Mouse (Mus musculus) embryonic facial prominence, embryonic 11.5 days (tissue): ENCODE measurements around the gene Ppp2r2c. TPM values are rescaled to one million over a fixed set of nuclear protein-coding genes. Genes with fewer than 3 reads are reported as not detected.

Experiments
- ATAC-seq: fragments of 200-750 bp; cut with Nextera tagmentation; replicated peaks from 2 replicates; pipeline ENCODE4 v1.8.0; 2017; ENCODE audit warnings: low read depth; ENCODE audit not compliant: insufficient number of reproducible peaks, low FRiP score, low TSS enrichment
- DNase-seq: peaks from one replicate; pipeline ENCODE4 v3.0.0-alpha.2; 2015; ENCODE audit warnings: low spot score
- H3K27ac ChIP-seq: fragments of 300-500 bp; sonication (generic); replicated peaks from 2 replicates; pipeline ENCODE4 v1.5.1; 2014; ENCODE audit warnings: mild to moderate bottlenecking, low read depth, low read length, control low read depth
- H3K27me3 ChIP-seq: fragments of 300-500 bp; sonication (generic); 2 replicates; pipeline ENCODE4 v1.6.1; 2014; ENCODE audit warnings: mild to moderate bottlenecking, low read length, moderate library complexity, mixed read lengths; ENCODE audit not compliant: control insufficient read depth, insufficient read depth
- H3K36me3 ChIP-seq: fragments of 300-500 bp; sonication (generic); replicated peaks from 2 replicates; pipeline ENCODE4 v1.6.1; 2014; ENCODE audit warnings: low read depth, mild to moderate bottlenecking, low read length, moderate library complexity, mixed read lengths; ENCODE audit not compliant: control insufficient read depth, insufficient read depth
- H3K4me1 ChIP-seq: fragments of 300-500 bp; sonication (generic); 2 replicates; pipeline ENCODE4 v1.6.1; 2014; ENCODE audit warnings: low read length, mixed read lengths; ENCODE audit not compliant: control insufficient read depth, insufficient read depth
- H3K4me2 ChIP-seq: fragments of 300-500 bp; sonication (generic); 2 replicates; pipeline ENCODE4 v1.6.1; 2014; ENCODE audit warnings: low read depth, mild to moderate bottlenecking, control low read depth, low read length, moderate library complexity
- H3K4me3 ChIP-seq: fragments of 300-500 bp; sonication (generic); 2 replicates; pipeline ENCODE4 v1.5.1; 2014; ENCODE audit warnings: low read depth, low read length, control low read depth
- H3K9ac ChIP-seq: fragments of 300-500 bp; sonication (generic); replicated peaks from 2 replicates; pipeline ENCODE4 v1.6.1; 2014; ENCODE audit warnings: mild to moderate bottlenecking, control low read depth, low read length
- H3K9me3 ChIP-seq: fragments of 300-500 bp; sonication (generic); replicated peaks from 2 replicates; pipeline ENCODE4 v1.6.1; 2016; ENCODE audit warnings: mild to moderate bottlenecking, low read length, inconsistent platforms, mixed read lengths; ENCODE audit not compliant: control insufficient read depth
- WGBS: fragments of 180-500 bp; shearing (Covaris S2); extraction: QIAGEN DNeasy Blood & Tissue Kit; methylation state at CpG from one replicate; pipeline ENCODE4 v1.1.7; 2014; 5-methylcytosine and 5-hydroxymethylcytosine counted together
- polyA plus RNA-seq: library from polyadenylated mRNA; unstranded; fragments of >200 nt; fragmentation: Nextera tagmentation; extraction: Ambion mirVana; gene quantifications from 2 replicates; pipeline ENCODE4 v1.2.1, GENCODE M21; 2014

Ppp2r2c gene
- polyA plus RNA-seq, 1 experiment from 2014 or later, result 1.2 TPM

GRCm38 (mm10) chr5:36911759-36912352 is 43.5 kb downstream of the Ppp2r2c start:
- ATAC-seq, result no peak
- 80% methylated on average over 11 of the region's 11 CpGs for WGBS
- no peaks in the 10 kb centered on the region for H3K4me1 ChIP-seq
- H3K27me3 ChIP-seq, result no peaks in the 10 kb centered on the region
- H3K4me2 ChIP-seq, result no peak overlapping the region
- no peak overlapping the region for H3K4me3 ChIP-seq
- no peak overlapping the region for H3K27ac ChIP-seq
- no peaks in the 10 kb centered on the region; the same call in 1 of the 2 replicates for H3K9me3 ChIP-seq
- no peak overlapping the region for H3K9ac ChIP-seq
- H3K36me3 ChIP-seq, result no peaks in the 10 kb centered on the region
- no peak for DNase-seq

DNA sequence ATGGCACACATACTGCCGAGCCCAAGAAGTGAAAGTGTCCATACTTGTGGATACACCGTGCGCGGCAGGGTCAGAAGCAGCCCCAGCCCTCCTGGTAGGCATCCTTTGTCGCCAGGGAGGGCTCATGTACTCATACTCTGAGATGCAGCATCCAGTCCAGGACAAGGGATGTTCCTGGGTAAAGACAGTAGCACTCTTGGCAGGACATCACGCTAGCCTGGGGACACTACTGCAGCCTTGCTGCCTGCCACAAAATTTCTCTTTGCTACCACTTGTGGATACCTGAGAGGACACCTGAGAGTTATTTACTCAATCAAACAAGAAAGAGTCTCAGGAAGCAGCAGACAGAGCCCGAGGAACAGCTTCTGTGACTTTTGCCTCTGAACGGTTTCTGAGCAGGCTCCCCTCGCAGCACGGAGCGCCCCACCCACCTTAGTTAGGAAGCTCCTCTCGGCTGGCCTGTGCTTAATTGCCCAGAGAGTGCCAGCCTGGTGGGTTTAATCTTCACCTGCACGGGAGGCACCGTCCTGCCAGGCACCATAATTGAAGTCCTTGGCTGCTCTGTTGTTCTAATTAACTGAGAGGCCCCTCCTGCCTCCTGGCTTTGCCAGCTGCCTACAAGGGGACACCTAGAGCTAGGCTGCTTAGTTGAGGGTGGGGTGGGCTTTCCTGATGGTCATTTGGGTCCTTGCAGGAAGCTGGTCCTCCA is 44.4 kb downstream of the Ppp2r2c start:
- Histone ChIP-seq H3K9me3 (no peaks in the 10 kb centered on the region; the same call in 1 of the 2 replicates), H3K36me3 (no peaks in the 10 kb centered on the region), H3K4me1 (no peaks in the 10 kb centered on the region), H3K4me3 (no peak overlapping the region), H3K9ac (no peak overlapping the region), H3K27ac (no peak overlapping the region), H3K4me2 (no peak overlapping the region), H3K27me3 (no peaks in the 10 kb centered on the region)
- no peak for DNase-seq
- ATAC-seq, result no peak
- WGBS, result 62% methylated on average over 14 of the region's 14 CpGs

DNA sequence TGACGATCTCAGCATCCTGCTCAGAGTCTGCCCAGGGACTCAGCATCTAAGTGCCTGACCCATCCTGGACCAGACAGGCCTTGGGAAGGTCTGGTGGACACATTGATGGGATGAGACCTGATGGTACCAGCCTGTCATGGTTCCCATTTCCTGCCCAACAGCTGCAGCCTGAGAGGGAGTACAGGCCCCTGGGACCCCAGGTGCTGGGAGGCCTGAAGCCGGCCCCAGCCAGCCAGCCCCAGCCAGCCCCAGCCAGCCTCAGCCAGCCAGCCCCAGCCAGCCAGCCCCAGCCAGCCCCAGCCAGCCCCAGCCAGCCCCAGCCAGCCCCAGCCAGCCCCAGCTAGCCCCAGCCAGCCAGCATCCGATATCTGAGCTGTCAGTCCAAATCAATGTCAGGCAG is 46.9 kb downstream of the Ppp2r2c start:
- no peaks in the 10 kb centered on the region for H3K27me3 ChIP-seq
- ATAC-seq (no peak), DNase-seq (no peak)
- WGBS, result 46% methylated on average over 3 of the region's 3 CpGs
- H3K4me3 ChIP-seq, result no peak overlapping the region
- no peaks in the 10 kb centered on the region; the same call in 1 of the 2 replicates for H3K9me3 ChIP-seq
- no peak overlapping the region for H3K4me2 ChIP-seq
- H3K9ac ChIP-seq, result no peak overlapping the region
- H3K27ac ChIP-seq, result no peak overlapping the region
- no peaks in the 10 kb centered on the region for H3K36me3 ChIP-seq
- no peaks in the 10 kb centered on the region; the same call in 1 of the 2 replicates for H3K4me1 ChIP-seq

DNA sequence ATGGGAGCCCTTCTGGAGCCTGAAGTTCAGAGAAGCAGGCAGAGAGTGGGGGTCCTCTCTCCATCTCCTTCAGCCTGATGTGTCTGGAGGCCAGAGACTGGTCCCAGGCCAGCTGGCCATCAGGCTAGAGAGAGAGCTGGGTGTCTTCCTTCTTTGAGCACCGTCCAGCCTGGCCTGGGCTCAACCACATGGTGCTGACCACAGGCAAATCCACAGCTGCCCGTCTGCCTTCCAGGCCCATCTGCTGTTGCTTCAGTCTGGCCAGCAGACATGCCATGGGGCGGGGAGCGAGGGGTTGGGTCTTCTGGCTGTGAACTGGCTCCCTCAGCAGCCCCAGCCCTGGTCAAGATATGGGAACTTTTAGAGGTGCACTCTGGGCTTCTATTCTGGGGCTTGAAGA is 48.3 kb downstream of the Ppp2r2c start:
- 80% methylated on average over 4 of the region's 4 CpGs for WGBS
- no peak for ATAC-seq

GRCm38 (mm10) chr5:36917245-36917644 is 48.9 kb downstream of the Ppp2r2c start:
- WGBS, result 72% methylated on average over 4 of the region's 4 CpGs
- H3K9me3 ChIP-seq, result no peaks in the 10 kb centered on the region; the same call in 1 of the 2 replicates
- no peak for ATAC-seq

More for the DNA sequence above, 48.3 kb downstream of the Ppp2r2c start:
- Histone ChIP-seq H3K4me1 (no peaks in the 10 kb centered on the region; the same call in 1 of the 2 replicates), H3K27me3 (no peaks in the 10 kb centered on the region), H3K9ac (no peak overlapping the region), H3K9me3 (no peaks in the 10 kb centered on the region; the same call in 1 of the 2 replicates), H3K4me3 (no peak overlapping the region), H3K4me2 (no peak overlapping the region), H3K36me3 (no peaks in the 10 kb centered on the region), H3K27ac (no peak overlapping the region)
- DNase-seq, result no peak

DNA sequence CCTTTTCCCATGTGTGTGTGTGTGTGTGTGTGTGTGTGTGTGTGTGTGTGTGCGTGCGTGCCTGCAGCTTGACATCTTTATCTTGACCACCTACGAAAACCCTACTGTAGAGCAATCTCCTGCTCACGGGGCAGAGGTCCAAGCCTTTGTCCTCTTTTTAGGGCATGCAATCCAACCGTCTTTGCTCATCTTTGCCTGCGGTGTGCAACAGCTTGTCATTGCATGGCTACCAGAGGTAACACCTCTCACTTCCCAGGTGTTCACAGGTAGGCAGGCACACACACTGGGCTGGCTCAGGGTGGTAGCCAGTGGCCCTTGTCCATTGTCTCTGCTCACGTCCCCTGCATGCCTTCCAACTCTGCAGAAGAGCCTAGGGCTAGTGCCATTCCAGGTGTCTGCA is 49.7 kb downstream of the Ppp2r2c start:
- no peaks in the 10 kb centered on the region for H3K36me3 ChIP-seq
- WGBS, result 83% methylated on average over 7 of the region's 7 CpGs
- ATAC-seq (no peak), DNase-seq (no peak)
- H3K27me3 ChIP-seq, result no peaks in the 10 kb centered on the region
- no peaks in the 10 kb centered on the region; the same call in 1 of the 2 replicates for H3K9me3 ChIP-seq
- H3K27ac ChIP-seq, result no peak overlapping the region
- no peak overlapping the region for H3K4me2 ChIP-seq
- H3K9ac ChIP-seq, result no peak overlapping the region
- H3K4me3 ChIP-seq, result no peak overlapping the region
- no peaks in the 10 kb centered on the region; the same call in 1 of the 2 replicates for H3K4me1 ChIP-seq

More at GRCm38 (mm10) chr5:36917245-36917644, 48.9 kb downstream of the Ppp2r2c start:
- Histone ChIP-seq H3K4me1 (no peaks in the 10 kb centered on the region; the same call in 1 of the 2 replicates), H3K4me3 (no peak overlapping the region), H3K9ac (no peak overlapping the region), H3K4me2 (no peak overlapping the region), H3K27ac (no peak overlapping the region), H3K36me3 (no peaks in the 10 kb centered on the region), H3K27me3 (no peaks in the 10 kb centered on the region)
- DNase-seq, result no peak

- Histone ChIP-seq H3K4me2 (no peak overlapping the region), H3K27ac (no peak overlapping the region), H3K27me3 (no peaks in the 10 kb centered on the region), H3K9ac (no peak overlapping the region), H3K4me1 (no peaks in the 10 kb centered on the region; the same call in 1 of the 2 replicates), H3K4me3 (no peak overlapping the region), H3K36me3 (no peaks in the 10 kb centered on the region), H3K9me3 (no peaks in the 10 kb centered on the region)
- WGBS, result 43% methylated on average over 1 of the region's 1 CpGs
- DNase-seq (peak; percentile 63), ATAC-seq (no peak)
Observed at GRCm38 (mm10) chr5:36920072-36920471, 51.8 kb downstream of the Ppp2r2c start.

- DNase-seq, result no peak
- Histone ChIP-seq H3K27me3 (no peaks in the 10 kb centered on the region), H3K36me3 (no peaks in the 10 kb centered on the region), H3K4me1 (no peaks in the 10 kb centered on the region; the same call in 1 of the 2 replicates), H3K27ac (no peak overlapping the region), H3K4me3 (no peak overlapping the region), H3K9me3 (no peaks in the 10 kb centered on the region), H3K4me2 (no peak overlapping the region), H3K9ac (no peak overlapping the region)
- ATAC-seq, result no peak
- WGBS, result 87% methylated on average over 1 of the region's 1 CpGs
Observed at GRCm38 (mm10) chr5:36921871-36922270, 53.6 kb downstream of the Ppp2r2c start.
